Mouse (Mus musculus): Measurements from ENCODE around the gene Tmco1. TPM values are rescaled to one million over a fixed set of nuclear protein-coding genes. Genes with fewer than 3 reads are reported as not detected.
A peak's percentile ranks its signal among the peaks of the same experiment; 100 is the strongest.

The Tmco1 gene
- polyA plus RNA-seq, 1 experiment from 2014 or later, result 65.7 TPM

GRCm38 (mm10) chr1:167273380-167274163, 34.6 kb upstream of the Tmco1 start:
- 76% methylated on average over 14 of the region's 14 CpGs for WGBS
- H3K4me3 ChIP-seq, result no peak overlapping the region
- H3K27me3 ChIP-seq (replicated peaks; ENCODE audit: low read depth, poor library complexity, severe bottlenecking), result no peaks in the 10 kb centered on the region
- H3K9me3 ChIP-seq, result no peaks in the 10 kb centered on the region
- no peak for DNase-seq (ENCODE audit: low spot score)
- peaks cover 65% of the 10 kb centered on the region for H3K4me1 ChIP-seq
- H3K36me3 ChIP-seq (replicated peaks), result peaks cover 33% of the 10 kb centered on the region
- no peak overlapping the region for H3K27ac ChIP-seq (replicated peaks)

GRCm38 (mm10) chr1:167274646-167275390, 33.4 kb upstream of the Tmco1 start:
- no peak for DNase-seq (ENCODE audit: low spot score)
- peaks cover 45% of the 10 kb centered on the region for H3K36me3 ChIP-seq (replicated peaks)
- no peaks in the 10 kb centered on the region for H3K9me3 ChIP-seq
- peaks cover 62% of the 10 kb centered on the region for H3K4me1 ChIP-seq
- H3K27ac ChIP-seq (replicated peaks), result no peak overlapping the region
- no peaks in the 10 kb centered on the region for H3K27me3 ChIP-seq (replicated peaks; ENCODE audit: low read depth, poor library complexity, severe bottlenecking)
- H3K4me3 ChIP-seq, result no peak overlapping the region
- 87% methylated on average over 12 of the region's 12 CpGs for WGBS

- H3K27me3 ChIP-seq (replicated peaks; ENCODE audit: low read depth, poor library complexity, severe bottlenecking), result no peaks in the 10 kb centered on the region
- H3K36me3 ChIP-seq (replicated peaks), result peaks cover 51% of the 10 kb centered on the region
- DNase-seq (ENCODE audit: low spot score), result no peak
- no peak overlapping the region for H3K27ac ChIP-seq (replicated peaks)
- WGBS, result 80% methylated on average over 6 of the region's 6 CpGs
- no peak overlapping the region for H3K4me3 ChIP-seq
- H3K4me1 ChIP-seq, result peaks cover 47% of the 10 kb centered on the region
- H3K9me3 ChIP-seq, result no peaks in the 10 kb centered on the region
Observed at GRCm38 (mm10) chr1:167278395-167278794, 29.8 kb upstream of the Tmco1 start.

- Histone ChIP-seq H3K27ac (replicated peaks) (no peak overlapping the region), H3K4me3 (no peak overlapping the region), H3K27me3 (replicated peaks; ENCODE audit: low read depth, poor library complexity, severe bottlenecking) (no peaks in the 10 kb centered on the region), H3K4me1 (peaks cover 38% of the 10 kb centered on the region), H3K9me3 (no peaks in the 10 kb centered on the region), H3K36me3 (replicated peaks) (peaks cover 43% of the 10 kb centered on the region)
- no peak for DNase-seq (ENCODE audit: low spot score)
- WGBS, result 77% methylated on average over 13 of the region's 13 CpGs
Observed at GRCm38 (mm10) chr1:167279160-167279715, 28.9 kb upstream of the Tmco1 start.

GRCm38 (mm10) chr1:167280061-167280460, 28.1 kb upstream of the Tmco1 start:
- Histone ChIP-seq H3K4me3 (no peak overlapping the region), H3K9me3 (no peaks in the 10 kb centered on the region), H3K27me3 (replicated peaks; ENCODE audit: low read depth, poor library complexity, severe bottlenecking) (no peaks in the 10 kb centered on the region), H3K27ac (replicated peaks) (no peak overlapping the region), H3K36me3 (replicated peaks) (peaks cover 35% of the 10 kb centered on the region), H3K4me1 (peaks cover 33% of the 10 kb centered on the region)
- WGBS, result 88% methylated on average over 10 of the region's 10 CpGs
- DNase-seq (ENCODE audit: low spot score), result no peak

- Histone ChIP-seq H3K4me3 (peak overlapping the region; percentile 13; the same call in 1 of the 2 replicates), H3K27ac (replicated peaks) (no peak overlapping the region), H3K9me3 (no peaks in the 10 kb centered on the region), H3K27me3 (replicated peaks; ENCODE audit: low read depth, poor library complexity, severe bottlenecking) (peaks cover 6% of the 10 kb centered on the region; the same call in 1 of the 2 replicates), H3K4me1 (peaks cover 39% of the 10 kb centered on the region), H3K36me3 (replicated peaks) (peaks cover 26% of the 10 kb centered on the region)
- WGBS, result 79% methylated on average over 3 of the region's 3 CpGs
- DNase-seq (ENCODE audit: low spot score), result no peak
Observed at GRCm38 (mm10) chr1:167282112-167282511, 26.1 kb upstream of the Tmco1 start.

GRCm38 (mm10) chr1:167282768-167283167, 25.4 kb upstream of the Tmco1 start:
- 56% methylated on average over 5 of the region's 5 CpGs for WGBS
- Histone ChIP-seq H3K27ac (replicated peaks) (peak overlapping the region; percentile 99; the same call in 1 of the 2 replicates), H3K36me3 (replicated peaks) (peaks cover 22% of the 10 kb centered on the region), H3K4me1 (peaks cover 39% of the 10 kb centered on the region), H3K27me3 (replicated peaks; ENCODE audit: low read depth, poor library complexity, severe bottlenecking) (peaks cover 11% of the 10 kb centered on the region), H3K4me3 (peak overlapping the region; percentile 88), H3K9me3 (no peaks in the 10 kb centered on the region)
- DNase-seq (ENCODE audit: low spot score), result no peak

GRCm38 (mm10) chr1:167283441-167284257, 24.5 kb upstream of the Tmco1 start:
- peaks cover 20% of the 10 kb centered on the region for H3K27me3 ChIP-seq (replicated peaks; ENCODE audit: low read depth, poor library complexity, severe bottlenecking)
- no peaks in the 10 kb centered on the region for H3K9me3 ChIP-seq
- peak; percentile 77 for DNase-seq (ENCODE audit: low spot score)
- WGBS, result under 1% methylated on average over 44 of the region's 44 CpGs
- H3K36me3 ChIP-seq (replicated peaks), result peaks cover 19% of the 10 kb centered on the region
- peak overlapping the region; percentile 88 for H3K4me3 ChIP-seq
- peaks cover 36% of the 10 kb centered on the region for H3K4me1 ChIP-seq
- peak overlapping the region; percentile 99 for H3K27ac ChIP-seq (replicated peaks)

- Histone ChIP-seq H3K4me3 (peak overlapping the region; percentile 88), H3K9me3 (no peaks in the 10 kb centered on the region), H3K4me1 (peaks cover 36% of the 10 kb centered on the region), H3K27ac (replicated peaks) (peak overlapping the region; percentile 99), H3K27me3 (replicated peaks; ENCODE audit: low read depth, poor library complexity, severe bottlenecking) (peaks cover 27% of the 10 kb centered on the region), H3K36me3 (replicated peaks) (peaks cover 12% of the 10 kb centered on the region)
- peak; percentile 90 for DNase-seq (ENCODE audit: low spot score)
- WGBS, result under 1% methylated on average over 73 of the region's 73 CpGs
Observed at GRCm38 (mm10) chr1:167284258-167284836, 23.8 kb upstream of the Tmco1 start.

- no peaks in the 10 kb centered on the region for H3K9me3 ChIP-seq
- peak overlapping the region; percentile 88 for H3K4me3 ChIP-seq
- H3K36me3 ChIP-seq (replicated peaks), result peaks cover 8% of the 10 kb centered on the region
- H3K4me1 ChIP-seq, result peaks cover 40% of the 10 kb centered on the region
- WGBS, result under 1% methylated on average over 51 of the region's 51 CpGs
- peak; percentile 96 for DNase-seq (ENCODE audit: low spot score)
- H3K27me3 ChIP-seq (replicated peaks; ENCODE audit: low read depth, poor library complexity, severe bottlenecking), result peaks cover 32% of the 10 kb centered on the region
- H3K27ac ChIP-seq (replicated peaks), result peak overlapping the region; percentile 99
Observed at GRCm38 (mm10) chr1:167284837-167285319, 23.3 kb upstream of the Tmco1 start.

- no peak for DNase-seq (ENCODE audit: low spot score)
- Histone ChIP-seq H3K9me3 (no peaks in the 10 kb centered on the region), H3K27me3 (replicated peaks; ENCODE audit: low read depth, poor library complexity, severe bottlenecking) (peaks cover 35% of the 10 kb centered on the region), H3K4me3 (peak within 1 kb of the TSS; percentile 88), H3K4me1 (peaks cover 41% of the 10 kb centered on the region), H3K36me3 (replicated peaks) (peaks cover 5% of the 10 kb centered on the region), H3K27ac (replicated peaks) (peak within 1 kb of the TSS; percentile 99)
- WGBS, result 0% methylated on average over 2 of the region's 2 CpGs
Observed at GRCm38 (mm10) chr1:167285320-167285355, 23.0 kb upstream of the Tmco1 start, which contains the start of gene Uck2. Gene Uck2 (minus strand): TSS chr1:167285320.

- Histone ChIP-seq H3K4me3 (peak overlapping the region; percentile 88), H3K36me3 (replicated peaks) (peaks cover 3% of the 10 kb centered on the region), H3K9me3 (no peaks in the 10 kb centered on the region), H3K4me1 (peaks cover 41% of the 10 kb centered on the region), H3K27me3 (replicated peaks; ENCODE audit: low read depth, poor library complexity, severe bottlenecking) (peaks cover 36% of the 10 kb centered on the region), H3K27ac (replicated peaks) (peak overlapping the region; percentile 99)
- DNase-seq (ENCODE audit: low spot score), result no peak
- WGBS, result 1% methylated on average over 8 of the region's 8 CpGs
Observed at GRCm38 (mm10) chr1:167285356-167285755, 22.8 kb upstream of the Tmco1 start.

All from embryonic facial prominence, embryonic 10.5 days (tissue).